Mouse (Mus musculus): Measurements from ENCODE around the gene Smarce1. TPM values are rescaled to one million over a fixed set of nuclear protein-coding genes. Genes with fewer than 3 reads are reported as not detected.
"Not testable (repeated sequence)": the region's sequence is repeated elsewhere in the genome, so short reads cannot be mapped to it uniquely, and the experiment has no call there.

Gene Smarce1
- polyA plus RNA-seq, 1 experiment from 2014 or later = 148 TPM

DNA sequence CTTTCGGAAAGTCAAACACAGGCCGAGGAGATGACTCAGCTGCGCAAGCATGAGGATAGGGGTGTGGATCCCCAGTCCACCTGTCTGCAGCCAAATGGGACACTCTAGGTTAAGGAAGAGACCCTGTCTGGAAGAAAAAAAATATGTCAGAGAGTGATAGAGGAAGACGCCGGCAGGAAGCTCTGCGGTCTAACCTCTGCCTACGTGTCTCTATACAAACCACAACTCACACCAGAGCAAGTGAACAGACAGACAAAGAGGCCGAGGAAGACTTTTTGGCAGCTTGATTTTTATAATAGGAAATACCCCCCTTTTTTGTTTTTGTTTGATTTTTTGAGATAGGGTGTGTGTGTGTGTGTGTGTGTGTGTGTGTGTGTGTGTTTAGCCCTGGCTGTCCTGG lies 24.5 kb upstream of the Smarce1 start:
- H3K36me3 ChIP-seq (ENCODE audit: control insufficient read depth, insufficient read depth, low read length) = no peaks in the 10 kb centered on the region
- DNase-seq (ENCODE audit: low spot score) = no peak
- no peaks in the 10 kb centered on the region for H3K4me1 ChIP-seq (replicated peaks; ENCODE audit: control insufficient read depth, insufficient read depth, low read length)
- H3K27ac ChIP-seq (ENCODE audit: low read depth) = no peak overlapping the region
- no peaks in the 10 kb centered on the region for H3K9me3 ChIP-seq (ENCODE audit: control insufficient read depth, low read length)
- H3K4me2 ChIP-seq (ENCODE audit: low read length) = no peak overlapping the region
- WGBS = 90% methylated on average over 8 of the region's 8 CpGs
- H3K9ac ChIP-seq (ENCODE audit: low read length) = no peak overlapping the region
- ATAC-seq (replicated peaks; ENCODE audit: low FRiP score, low TSS enrichment, low read depth) = no peak
- H3K27me3 ChIP-seq (replicated peaks; ENCODE audit: control insufficient read depth, insufficient read depth, low read length) = no peaks in the 10 kb centered on the region
- no peak overlapping the region for H3K4me3 ChIP-seq (ENCODE audit: low read depth, low read length)

DNA sequence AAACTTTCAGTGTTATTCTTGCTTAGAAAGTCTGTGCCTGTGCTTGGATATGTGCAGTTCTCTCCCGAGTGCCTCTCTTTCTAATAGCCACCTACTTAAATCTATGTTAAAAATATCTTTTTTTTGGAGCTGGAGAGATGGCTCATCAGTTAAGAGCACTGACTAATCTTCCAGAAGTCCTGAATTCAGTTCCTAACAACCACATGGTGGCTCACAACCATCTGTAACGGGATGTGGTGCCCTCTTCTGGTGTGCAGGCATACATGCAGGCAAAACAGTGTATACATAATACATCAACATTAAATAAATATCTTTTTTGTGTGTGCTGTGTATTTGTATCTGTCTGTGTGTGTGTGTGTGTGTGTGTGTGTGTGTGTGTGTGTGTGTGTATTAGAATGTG lies 23.1 kb upstream of the Smarce1 start:
- H3K9ac ChIP-seq (ENCODE audit: low read length) = no peak overlapping the region
- no peaks in the 10 kb centered on the region for H3K27me3 ChIP-seq (replicated peaks; ENCODE audit: control insufficient read depth, insufficient read depth, low read length)
- no peak overlapping the region for H3K4me2 ChIP-seq (ENCODE audit: low read length)
- no peaks in the 10 kb centered on the region for H3K36me3 ChIP-seq (ENCODE audit: control insufficient read depth, insufficient read depth, low read length)
- WGBS = 53% methylated on average over 2 of the region's 2 CpGs
- H3K9me3 ChIP-seq (ENCODE audit: control insufficient read depth, low read length) = no peaks in the 10 kb centered on the region
- no peak overlapping the region for H3K27ac ChIP-seq (ENCODE audit: low read depth)
- no peak overlapping the region for H3K4me3 ChIP-seq (ENCODE audit: low read depth, low read length)
- no peaks in the 10 kb centered on the region for H3K4me1 ChIP-seq (replicated peaks; ENCODE audit: control insufficient read depth, insufficient read depth, low read length)
- DNase-seq (ENCODE audit: low spot score) (no peak), ATAC-seq (replicated peaks; ENCODE audit: low FRiP score, low TSS enrichment, low read depth) (no peak)

DNA sequence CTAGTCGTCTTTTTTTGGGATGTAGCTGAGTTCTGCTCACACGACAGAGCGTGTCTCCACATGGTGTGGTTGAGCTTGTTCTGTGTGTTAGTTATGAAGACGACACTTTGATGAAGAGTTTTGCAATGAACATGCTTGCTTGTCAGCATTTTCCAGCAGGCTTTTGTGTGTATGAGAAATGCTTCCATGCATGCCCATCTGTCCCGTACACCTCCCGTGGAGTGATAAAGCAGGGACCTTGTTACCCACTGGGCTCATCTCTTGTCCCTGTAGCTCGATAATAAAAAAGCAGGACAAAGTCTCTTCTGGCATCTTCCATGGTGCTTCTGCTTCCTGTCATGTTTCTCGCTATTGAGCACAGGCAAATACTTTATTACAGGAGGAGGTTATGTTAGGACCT lies 21.9 kb upstream of the Smarce1 start:
- DNase-seq (ENCODE audit: low spot score) = no peak
- no peaks in the 10 kb centered on the region for H3K36me3 ChIP-seq (ENCODE audit: control insufficient read depth, insufficient read depth, low read length)
- 72% methylated on average over 8 of the region's 8 CpGs for WGBS

DNA sequence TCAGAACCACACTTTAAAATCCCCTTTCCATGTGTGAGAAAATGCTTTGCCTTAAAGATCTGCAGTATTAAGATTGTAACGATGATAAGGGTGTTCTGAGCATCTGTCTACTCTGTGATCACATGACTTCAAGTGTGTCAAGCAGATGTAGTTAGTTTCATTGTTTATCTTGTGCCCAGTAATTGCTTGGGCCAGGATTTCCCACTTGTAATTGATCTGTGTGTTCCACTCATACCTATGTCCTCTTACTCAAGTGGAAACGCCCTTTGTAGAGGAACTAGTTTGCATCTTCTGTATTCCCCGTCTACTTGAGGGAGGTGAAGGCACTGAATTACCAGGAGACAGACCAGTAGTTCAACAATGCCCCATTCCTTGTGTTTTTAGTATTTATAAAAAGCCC lies 19.8 kb upstream of the Smarce1 start:
- Histone ChIP-seq H3K4me2 (ENCODE audit: low read length) (no peak overlapping the region), H3K4me1 (replicated peaks; ENCODE audit: control insufficient read depth, insufficient read depth, low read length) (no peaks in the 10 kb centered on the region), H3K4me3 (ENCODE audit: low read depth, low read length) (no peak overlapping the region), H3K9ac (ENCODE audit: low read length) (no peak overlapping the region), H3K9me3 (ENCODE audit: control insufficient read depth, low read length) (no peaks in the 10 kb centered on the region), H3K27ac (ENCODE audit: low read depth) (no peak overlapping the region), H3K36me3 (ENCODE audit: control insufficient read depth, insufficient read depth, low read length) (no peaks in the 10 kb centered on the region), H3K27me3 (replicated peaks; ENCODE audit: control insufficient read depth, insufficient read depth, low read length) (no peaks in the 10 kb centered on the region)
- DNase-seq (ENCODE audit: low spot score) (no peak), ATAC-seq (replicated peaks; ENCODE audit: low FRiP score, low TSS enrichment, low read depth) (no peak)
- WGBS = 59% methylated on average over 3 of the region's 3 CpGs

More for the DNA sequence above, 21.9 kb upstream of the Smarce1 start:
- Histone ChIP-seq H3K27ac (ENCODE audit: low read depth) (no peak overlapping the region), H3K4me2 (ENCODE audit: low read length) (no peak overlapping the region), H3K4me1 (replicated peaks; ENCODE audit: control insufficient read depth, insufficient read depth, low read length) (no peaks in the 10 kb centered on the region), H3K9me3 (ENCODE audit: control insufficient read depth, low read length) (no peaks in the 10 kb centered on the region), H3K4me3 (ENCODE audit: low read depth, low read length) (no peak overlapping the region), H3K27me3 (replicated peaks; ENCODE audit: control insufficient read depth, insufficient read depth, low read length) (no peaks in the 10 kb centered on the region), H3K9ac (ENCODE audit: low read length) (no peak overlapping the region)
- ATAC-seq (replicated peaks; ENCODE audit: low FRiP score, low TSS enrichment, low read depth) = no peak

DNA sequence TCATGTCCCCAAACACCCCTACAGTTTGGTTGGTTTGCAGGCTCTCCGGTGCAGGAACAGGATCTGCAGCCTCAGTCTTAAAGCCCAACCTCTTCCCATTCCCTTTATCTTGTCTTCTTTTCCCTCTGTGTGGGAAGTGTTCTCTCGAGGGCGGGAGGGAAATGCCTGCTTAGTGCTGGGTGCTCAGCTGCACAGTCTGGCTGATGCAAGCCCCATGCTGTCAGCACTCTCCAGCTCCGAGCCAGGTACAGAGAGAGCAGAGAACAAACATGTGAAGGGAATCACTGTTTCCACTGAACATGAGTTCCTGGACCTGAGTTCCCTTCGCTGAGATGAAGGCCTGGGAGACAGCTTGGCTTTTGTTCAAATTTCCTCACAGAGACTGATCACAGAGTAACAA lies 19.4 kb upstream of the Smarce1 start:
- Histone ChIP-seq H3K27me3 (replicated peaks; ENCODE audit: control insufficient read depth, insufficient read depth, low read length) (no peaks in the 10 kb centered on the region), H3K4me3 (ENCODE audit: low read depth, low read length) (no peak overlapping the region), H3K9ac (ENCODE audit: low read length) (no peak overlapping the region), H3K36me3 (ENCODE audit: control insufficient read depth, insufficient read depth, low read length) (no peaks in the 10 kb centered on the region), H3K27ac (ENCODE audit: low read depth) (no peak overlapping the region), H3K4me1 (replicated peaks; ENCODE audit: control insufficient read depth, insufficient read depth, low read length) (no peaks in the 10 kb centered on the region), H3K4me2 (ENCODE audit: low read length) (no peak overlapping the region), H3K9me3 (ENCODE audit: control insufficient read depth, low read length) (no peaks in the 10 kb centered on the region)
- DNase-seq (ENCODE audit: low spot score) (no peak), ATAC-seq (replicated peaks; ENCODE audit: low FRiP score, low TSS enrichment, low read depth) (no peak)
- WGBS = 50% methylated on average over 5 of the region's 5 CpGs

DNA sequence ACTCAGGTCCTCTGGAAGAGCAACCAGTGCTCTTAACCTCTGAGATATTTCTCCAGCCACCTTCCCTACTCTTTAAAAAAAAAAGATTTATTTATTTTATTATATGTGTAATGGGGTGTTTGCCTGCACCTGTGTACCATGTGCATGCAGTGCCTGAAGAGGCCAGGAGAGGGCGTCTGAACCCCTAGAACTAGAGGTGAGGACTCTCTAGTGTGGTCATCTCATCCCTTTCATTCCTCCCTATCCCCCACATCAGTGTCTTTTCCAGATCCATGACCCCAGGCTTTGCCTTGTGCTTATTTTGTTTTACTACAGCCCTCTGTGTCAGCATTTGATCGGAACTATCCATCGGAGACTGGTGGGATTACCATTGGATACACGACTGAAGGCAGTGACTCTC lies 18.3 kb upstream of the Smarce1 start:
- Histone ChIP-seq H3K4me3 (ENCODE audit: low read depth, low read length) (no peak overlapping the region), H3K36me3 (ENCODE audit: control insufficient read depth, insufficient read depth, low read length) (no peaks in the 10 kb centered on the region), H3K9me3 (ENCODE audit: control insufficient read depth, low read length) (no peaks in the 10 kb centered on the region), H3K4me2 (ENCODE audit: low read length) (no peak overlapping the region), H3K9ac (ENCODE audit: low read length) (no peak overlapping the region), H3K27me3 (replicated peaks; ENCODE audit: control insufficient read depth, insufficient read depth, low read length) (no peaks in the 10 kb centered on the region), H3K4me1 (replicated peaks; ENCODE audit: control insufficient read depth, insufficient read depth, low read length) (0 out of 2 replicates have a peak, but pooled peaks cover under 1% of the 10 kb centered on the region), H3K27ac (ENCODE audit: low read depth) (no peak overlapping the region)
- no peak for DNase-seq (ENCODE audit: low spot score)
- no peak for ATAC-seq (replicated peaks; ENCODE audit: low FRiP score, low TSS enrichment, low read depth)
- 63% methylated on average over 4 of the region's 4 CpGs for WGBS

DNA sequence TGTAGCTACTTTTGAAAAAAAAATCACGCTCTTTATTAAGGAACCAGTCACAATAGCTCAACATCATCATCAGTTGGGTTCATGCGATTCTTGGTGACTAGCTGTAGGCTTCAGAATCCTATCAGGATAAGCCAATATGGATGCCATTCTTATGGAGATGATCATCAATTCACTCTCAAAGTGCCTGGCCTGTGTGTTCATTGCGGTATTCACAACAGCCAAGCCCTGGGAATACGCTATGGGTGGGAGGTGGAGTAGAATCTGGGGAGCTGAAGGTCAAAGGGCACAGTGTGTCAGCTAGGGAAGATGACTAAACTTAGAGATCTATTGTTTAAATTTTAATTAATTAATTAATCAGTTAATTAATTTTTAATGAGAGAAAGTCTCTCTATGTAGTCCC lies 17.1 kb upstream of the Smarce1 start:
- 91% methylated on average over 4 of the region's 4 CpGs for WGBS
- no peaks in the 10 kb centered on the region for H3K9me3 ChIP-seq (ENCODE audit: control insufficient read depth, low read length)
- DNase-seq (ENCODE audit: low spot score) (no peak), ATAC-seq (replicated peaks; ENCODE audit: low FRiP score, low TSS enrichment, low read depth) (no peak)
- no peak overlapping the region for H3K9ac ChIP-seq (ENCODE audit: low read length)
- H3K4me1 ChIP-seq (replicated peaks; ENCODE audit: control insufficient read depth, insufficient read depth, low read length) = 0 out of 2 replicates have a peak, but pooled peaks cover 4% of the 10 kb centered on the region
- no peaks in the 10 kb centered on the region for H3K27me3 ChIP-seq (replicated peaks; ENCODE audit: control insufficient read depth, insufficient read depth, low read length)
- no peak overlapping the region for H3K27ac ChIP-seq (ENCODE audit: low read depth)
- no peak overlapping the region for H3K4me2 ChIP-seq (ENCODE audit: low read length)
- H3K36me3 ChIP-seq (ENCODE audit: control insufficient read depth, insufficient read depth, low read length) = no peaks in the 10 kb centered on the region
- no peak overlapping the region for H3K4me3 ChIP-seq (ENCODE audit: low read depth, low read length)

DNA sequence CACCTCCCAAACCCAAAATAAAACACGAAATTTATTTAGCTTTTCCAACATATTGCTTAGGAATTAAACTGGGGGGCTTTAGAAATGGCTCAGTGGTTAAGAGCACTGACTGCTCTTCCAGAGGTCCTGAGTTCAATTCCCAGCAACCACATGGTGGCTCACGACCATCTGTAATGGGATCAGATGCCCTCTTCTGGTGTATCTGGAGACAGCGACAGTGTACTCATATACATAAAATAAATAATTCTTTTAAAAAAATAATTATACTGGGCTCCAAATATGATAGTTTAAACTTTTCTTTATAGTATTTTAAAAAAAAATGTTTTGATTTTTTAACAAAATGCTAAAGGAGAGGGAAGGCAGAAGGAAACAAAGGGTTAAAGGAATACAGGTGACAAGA lies 13.7 kb upstream of the Smarce1 start:
- ATAC-seq (replicated peaks; ENCODE audit: low FRiP score, low TSS enrichment, low read depth); H3K9ac ChIP-seq (ENCODE audit: low read length); H3K27ac ChIP-seq (ENCODE audit: low read depth); H3K4me1 ChIP-seq (replicated peaks; ENCODE audit: control insufficient read depth, insufficient read depth, low read length); H3K4me2 ChIP-seq (ENCODE audit: low read length); DNase-seq (ENCODE audit: low spot score); H3K9me3 ChIP-seq (ENCODE audit: control insufficient read depth, low read length); H3K27me3 ChIP-seq (replicated peaks; ENCODE audit: control insufficient read depth, insufficient read depth, low read length); H3K4me3 ChIP-seq (ENCODE audit: low read depth, low read length); H3K36me3 ChIP-seq (ENCODE audit: control insufficient read depth, insufficient read depth, low read length): not testable (repeated sequence)
- WGBS = 41% methylated on average over 3 of the region's 3 CpGs

DNA sequence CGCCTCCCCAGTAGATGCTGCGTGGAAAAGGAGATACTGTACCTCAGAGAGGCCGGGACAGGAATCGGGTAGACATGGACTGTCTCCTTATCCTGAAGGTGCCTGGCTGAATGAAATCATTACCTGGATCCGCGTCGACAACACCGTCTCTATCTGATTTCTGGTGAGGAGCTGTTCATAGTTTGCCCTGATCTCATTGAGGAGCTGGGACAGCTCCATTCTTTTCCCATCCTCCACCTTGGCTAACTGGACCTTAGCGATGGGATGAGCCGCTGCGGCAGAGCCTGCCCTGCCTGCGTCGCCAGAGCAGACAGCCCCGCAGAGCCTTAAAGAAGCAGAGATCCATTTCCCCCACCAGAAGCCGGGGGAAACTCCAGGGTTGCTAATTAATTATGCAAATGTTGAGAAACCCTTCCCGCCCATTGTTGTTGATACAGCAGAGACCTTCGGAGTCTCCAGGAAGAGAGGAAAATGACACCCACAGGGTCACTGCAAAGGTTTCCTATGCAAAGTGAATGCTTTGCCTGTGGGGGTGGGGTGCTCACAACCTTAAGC lies 13.1 kb upstream of the Smarce1 start, which contains the start of gene Krt222:
Gene Krt222, minus strand, starts transcription at position 266 of the 555 bp plus-strand sequence.
- peak within 1 kb of the TSS; percentile 20; the same call in 1 of the 2 replicates for H3K9ac ChIP-seq (ENCODE audit: low read length)
- ATAC-seq (replicated peaks; ENCODE audit: low FRiP score, low TSS enrichment, low read depth) (no peak), DNase-seq (ENCODE audit: low spot score) (peak; percentile 63)
- 7% methylated on average over 17 of the region's 17 CpGs for WGBS
- no peaks in the 10 kb centered on the region for H3K27me3 ChIP-seq (replicated peaks; ENCODE audit: control insufficient read depth, insufficient read depth, low read length)
- H3K4me2 ChIP-seq (ENCODE audit: low read length) = peak within 1 kb of the TSS; percentile 55
- no peak within 1 kb of the TSS for H3K27ac ChIP-seq (ENCODE audit: low read depth)
- 0 out of 2 replicates have a peak, but pooled peaks cover 4% of the 10 kb centered on the region for H3K4me1 ChIP-seq (replicated peaks; ENCODE audit: control insufficient read depth, insufficient read depth, low read length)
- no peaks in the 10 kb centered on the region for H3K9me3 ChIP-seq (ENCODE audit: control insufficient read depth, low read length)
- H3K4me3 ChIP-seq (ENCODE audit: low read depth, low read length) = peak within 1 kb of the TSS; percentile 27
- no peaks in the 10 kb centered on the region for H3K36me3 ChIP-seq (ENCODE audit: control insufficient read depth, insufficient read depth, low read length)

Measured in intestine, embryonic 14.5 days (tissue).